Mouse (Mus musculus) large intestine, adult 2 months (tissue): ENCODE results near the gene Slc35b3. TPM values are rescaled to one million over a fixed set of nuclear protein-coding genes. Genes with fewer than 3 reads are reported as not detected.

Experiments used
- DNase-seq: peaks from one replicate; pipeline ENCODE4 v3.0.0-alpha.2; 2012; ENCODE audit warnings: low read depth, low spot score
- WGBS: fragments of 180-500 bp; shearing (Covaris S2); methylation state at CpG from one replicate; pipeline ENCODE4 v1.1.7; 2018; 5-methylcytosine and 5-hydroxymethylcytosine counted together
- polyA plus RNA-seq: library from polyadenylated mRNA; depleted of rRNA; stranded (reverse); fragments of >200 nt; gene quantifications from 2 replicates; pipeline ENCODE4 v1.2.3, GENCODE M21; 2012; rRNA removed

Gene Slc35b3
- polyA plus RNA-seq, result 30.7 and 35.2 TPM in 2 replicates

DNA sequence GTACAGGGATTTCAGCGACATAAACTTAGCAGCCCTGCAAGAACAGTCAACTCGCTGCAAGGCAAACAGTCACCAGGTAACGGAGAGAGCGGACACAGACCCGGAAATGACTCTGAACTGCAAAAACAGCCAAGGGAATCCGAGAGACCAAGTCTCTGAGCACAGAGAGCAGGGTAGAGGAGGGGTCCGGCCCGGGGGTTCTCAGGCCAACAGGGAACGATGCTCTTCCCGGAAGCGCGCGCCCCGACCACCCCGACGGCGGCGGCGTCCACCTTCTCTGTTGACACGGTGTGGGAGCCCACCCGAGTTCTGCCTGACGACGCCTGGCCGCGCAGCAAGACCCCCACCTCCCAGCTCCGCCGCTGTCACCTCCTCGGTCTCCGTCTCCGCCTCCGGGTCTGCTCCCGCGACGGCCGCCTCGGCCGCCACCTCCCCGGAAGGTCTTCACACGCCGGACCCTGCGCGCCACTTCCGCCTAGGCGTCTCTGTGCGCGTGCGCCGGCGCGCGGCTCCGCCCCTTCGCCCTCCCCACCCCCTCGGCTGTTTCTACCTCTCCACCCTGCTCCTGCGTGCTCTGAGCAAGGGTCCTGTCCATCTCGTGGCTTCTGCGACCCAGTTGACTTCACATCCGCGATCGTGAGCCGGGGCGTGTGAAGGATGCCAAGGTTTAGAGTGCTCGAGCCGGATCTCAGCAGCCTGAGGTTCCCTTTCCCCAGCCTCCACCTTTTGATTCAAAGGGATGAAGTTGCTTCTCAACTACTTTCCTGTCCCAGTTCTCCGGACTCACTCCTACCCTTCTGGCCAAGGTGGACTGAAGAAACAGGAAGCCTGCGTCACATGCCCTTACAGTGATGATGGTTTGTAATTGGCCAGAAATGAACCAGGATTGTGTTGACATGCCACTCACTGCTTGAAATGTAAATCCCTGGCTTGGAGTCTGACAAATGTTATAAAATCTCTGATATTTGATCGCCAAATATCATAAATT, at the start of gene Slc35b3:
TSS of gene Slc35b3 (minus strand) at position 813 of the 988 bp plus-strand sequence.
- DNase-seq, result no peak
- WGBS, result 1% methylated on average over 67 of the region's 67 CpGs

DNA sequence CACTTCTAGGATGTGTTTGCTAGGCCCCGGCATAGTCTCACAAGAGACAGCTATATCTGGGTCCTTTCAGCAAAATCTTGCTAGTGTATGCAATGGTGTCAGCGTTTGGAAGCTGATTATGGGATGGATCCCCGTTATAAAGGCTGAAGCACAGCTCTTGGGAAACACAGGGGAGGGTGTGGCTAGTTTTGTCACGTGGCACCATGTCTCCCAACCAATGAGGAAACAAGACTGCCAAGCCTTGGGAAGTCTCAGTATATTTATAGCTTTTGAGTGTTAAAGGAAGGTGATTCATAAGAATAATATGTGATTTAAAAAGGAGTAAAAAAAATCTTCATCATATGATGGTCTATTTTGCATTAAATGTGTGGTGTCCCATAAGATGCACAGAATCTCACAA, 49.6 kb upstream of the Slc35b3 start:
- no peak for DNase-seq
- 45% methylated on average over 4 of the region's 4 CpGs for WGBS

DNA sequence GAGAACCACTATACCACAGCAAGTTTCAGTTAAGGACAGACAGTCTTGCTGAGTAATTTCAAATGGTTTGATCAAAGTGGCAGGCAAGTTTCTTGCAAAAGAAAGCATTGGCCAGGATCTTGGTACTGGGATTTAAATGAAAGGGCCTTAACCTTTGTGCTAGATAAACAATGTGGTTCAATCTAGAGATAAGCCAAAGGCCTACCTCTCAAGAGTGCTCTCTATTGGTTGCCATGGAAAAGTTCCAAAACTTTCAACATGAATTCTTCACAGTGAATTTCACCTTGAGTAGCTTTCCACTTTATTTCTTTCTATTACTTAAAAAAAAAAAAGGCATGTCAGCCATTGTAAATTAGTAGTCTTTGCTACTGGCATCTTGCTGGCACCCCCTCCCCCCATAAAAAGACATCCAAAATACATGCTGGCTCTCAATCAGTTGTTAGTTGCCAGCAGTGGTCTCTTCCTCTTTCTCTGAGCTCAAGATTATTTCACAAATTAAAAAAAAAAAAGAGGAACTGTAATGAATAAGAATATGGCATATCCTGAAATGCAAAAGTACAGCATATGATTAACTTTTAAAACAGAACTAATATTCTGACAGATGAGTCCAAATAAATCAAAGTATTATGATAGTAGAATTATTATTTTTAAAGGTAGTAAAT, 42.6 kb upstream of the Slc35b3 start:
- no peak for DNase-seq

DNA sequence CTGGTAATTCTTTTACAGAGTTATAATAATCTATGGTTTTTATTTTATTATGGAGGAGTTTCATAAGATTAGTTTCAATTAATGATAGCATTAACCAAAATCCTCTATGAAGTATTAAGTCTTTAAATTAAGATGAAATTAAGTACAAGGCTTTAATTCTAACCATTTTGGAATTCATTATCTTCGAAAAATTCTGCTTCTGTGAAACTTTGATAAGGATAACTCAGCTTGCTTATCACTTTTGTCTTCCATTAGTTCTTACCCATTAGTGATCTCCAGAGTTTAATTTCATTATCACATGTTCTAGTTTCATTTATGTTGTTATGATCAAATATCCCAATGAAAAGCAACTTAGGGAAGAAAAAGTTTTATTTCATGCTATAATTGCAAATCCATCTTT, 41.7 kb upstream of the Slc35b3 start:
- 58% methylated on average over 1 of the region's 1 CpGs for WGBS
- no peak for DNase-seq

DNA sequence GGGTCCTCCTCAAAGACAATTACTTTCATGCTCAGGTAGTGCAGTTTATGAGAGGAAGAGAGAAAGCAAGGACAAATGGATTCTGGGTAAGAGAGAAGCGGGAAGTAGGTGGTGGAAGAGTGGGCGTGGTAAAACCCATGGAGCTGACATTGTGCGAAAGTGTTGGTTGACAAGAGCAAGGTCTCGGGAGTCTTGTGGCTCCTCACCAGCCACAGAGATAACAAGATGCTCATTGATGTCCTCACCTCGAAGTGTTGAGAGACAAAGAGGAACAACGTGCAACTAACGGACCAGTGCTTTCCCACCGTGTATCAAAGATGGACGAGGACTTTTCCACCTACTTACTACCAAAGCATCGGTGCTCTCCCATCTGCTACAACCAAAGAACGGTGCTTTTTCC, 40.8 kb upstream of the Slc35b3 start:
- no peak for DNase-seq
- WGBS, result 94% methylated on average over 11 of the region's 11 CpGs

DNA sequence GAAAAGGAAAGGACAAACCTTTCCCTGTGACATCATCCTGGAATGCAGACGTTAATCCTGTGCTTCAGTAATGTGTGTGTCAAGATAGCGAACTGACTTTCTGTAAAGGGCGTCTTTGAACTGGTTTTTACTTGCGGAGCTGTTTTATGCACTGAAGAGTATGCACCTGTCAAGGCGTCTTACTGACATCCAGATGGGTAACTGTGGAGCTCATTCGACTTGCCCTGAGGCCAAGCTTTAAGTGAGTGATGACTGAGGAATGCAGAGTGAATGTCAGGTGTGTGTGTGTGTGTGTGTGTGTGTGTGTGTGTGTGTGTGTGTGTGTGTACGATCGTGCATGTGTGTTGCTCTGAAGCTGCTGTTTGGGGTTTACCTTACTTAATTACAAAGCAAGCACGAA, 38.3 kb upstream of the Slc35b3 start:
- 64% methylated on average over 9 of the region's 9 CpGs for WGBS
- no peak for DNase-seq

DNA sequence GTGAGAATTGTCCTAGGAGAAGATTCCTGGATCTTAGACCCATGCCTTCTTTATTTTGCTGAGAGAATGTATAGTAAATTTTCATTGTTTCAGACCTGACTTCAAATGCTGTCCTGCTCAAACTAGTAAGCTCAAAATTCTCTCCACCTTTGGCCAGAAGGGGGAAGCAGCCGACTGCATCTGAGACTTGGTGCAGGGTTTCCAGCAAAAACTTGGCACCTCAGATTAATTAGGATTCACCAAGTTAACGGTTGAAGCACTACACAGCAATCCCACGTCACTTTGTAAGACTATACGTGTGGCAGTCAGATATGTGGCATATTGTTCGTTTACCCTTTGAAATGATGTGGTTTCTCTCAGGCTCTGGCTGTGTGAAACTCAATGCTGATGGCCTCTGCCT, 31.9 kb upstream of the Slc35b3 start:
- WGBS, result 21% methylated on average over 5 of the region's 5 CpGs
- DNase-seq, result no peak

DNA sequence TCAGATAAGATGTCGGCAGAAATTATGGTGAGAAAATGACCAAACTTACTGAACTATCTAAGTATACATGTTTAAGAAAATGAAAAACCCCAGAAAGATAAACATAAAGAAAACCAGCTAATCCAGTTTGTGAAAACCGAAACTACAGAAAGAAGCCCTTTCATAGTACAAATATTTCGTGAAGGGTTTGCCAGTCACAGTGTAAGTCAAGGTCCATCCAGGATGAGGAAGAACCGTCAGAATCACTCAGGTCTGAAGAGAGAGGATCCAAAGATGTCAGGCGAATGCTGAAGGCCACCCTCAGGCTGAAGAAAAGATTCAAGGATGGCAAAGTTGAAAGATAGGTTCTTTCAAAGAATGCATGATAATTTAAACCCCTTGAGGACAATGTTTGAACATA, 23.1 kb upstream of the Slc35b3 start:
- no peak for DNase-seq
- WGBS, result 35% methylated on average over 5 of the region's 5 CpGs

DNA sequence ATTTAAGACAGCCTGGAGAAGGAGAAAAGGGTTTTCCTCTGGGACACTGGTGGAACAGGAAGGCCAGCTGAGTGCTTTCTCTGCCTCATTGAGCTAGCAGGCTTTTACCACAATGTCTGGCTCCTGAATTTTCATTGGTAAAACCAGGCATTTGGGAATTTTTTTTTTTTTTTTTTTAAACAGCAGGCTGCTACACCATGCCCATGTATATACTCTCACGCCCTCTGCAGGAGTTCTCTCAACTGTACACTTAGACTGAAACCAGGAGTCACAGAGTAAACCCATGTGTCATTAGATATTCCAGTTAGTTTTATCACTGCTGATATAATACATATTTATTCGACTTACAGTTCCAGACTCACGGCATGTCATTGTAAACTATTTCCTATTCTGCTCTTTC, 20.2 kb upstream of the Slc35b3 start:
- 49% methylated on average over 3 of the region's 3 CpGs for WGBS
- DNase-seq, result no peak

DNA sequence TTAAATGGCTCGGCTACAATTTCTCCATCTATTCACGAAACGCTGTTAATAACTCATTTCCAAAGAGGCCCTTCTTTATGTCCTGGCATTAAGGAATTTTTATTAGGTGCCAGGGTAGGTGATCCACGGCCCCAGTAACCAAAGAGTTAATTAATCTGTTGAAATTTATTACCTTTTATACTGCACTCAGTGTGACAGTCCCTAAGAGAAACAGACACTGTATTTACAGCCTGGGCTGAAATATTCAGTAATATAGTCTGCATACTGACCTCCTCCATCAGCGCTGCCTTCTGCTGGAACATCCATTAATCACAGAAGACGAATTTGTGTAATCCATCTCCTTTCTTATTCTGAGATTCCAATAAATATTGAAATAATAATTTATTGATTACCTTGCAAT, 16.3 kb upstream of the Slc35b3 start:
- WGBS, result 55% methylated on average over 6 of the region's 6 CpGs
- DNase-seq, result no peak

DNA sequence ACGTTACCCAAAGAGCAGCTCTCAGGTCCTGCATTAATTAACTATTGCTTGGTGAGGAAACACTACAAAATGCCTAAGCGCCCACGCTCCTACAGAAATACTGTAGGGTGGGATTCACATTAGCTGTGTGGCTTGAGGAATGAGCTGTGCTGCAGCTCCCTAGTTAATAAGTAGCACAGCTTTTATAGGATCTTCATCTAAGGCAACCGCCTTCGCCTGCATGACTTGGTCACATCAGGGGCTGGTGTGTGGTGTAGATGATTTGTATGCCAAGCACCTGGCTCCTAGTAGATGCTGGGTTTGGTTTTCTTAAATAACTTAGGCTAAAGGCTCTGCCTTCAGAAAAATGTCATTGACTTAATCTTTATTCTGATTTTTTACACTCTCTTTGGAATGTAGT, 15.2 kb upstream of the Slc35b3 start:
- no peak for DNase-seq
- WGBS, result 38% methylated on average over 5 of the region's 5 CpGs

DNA sequence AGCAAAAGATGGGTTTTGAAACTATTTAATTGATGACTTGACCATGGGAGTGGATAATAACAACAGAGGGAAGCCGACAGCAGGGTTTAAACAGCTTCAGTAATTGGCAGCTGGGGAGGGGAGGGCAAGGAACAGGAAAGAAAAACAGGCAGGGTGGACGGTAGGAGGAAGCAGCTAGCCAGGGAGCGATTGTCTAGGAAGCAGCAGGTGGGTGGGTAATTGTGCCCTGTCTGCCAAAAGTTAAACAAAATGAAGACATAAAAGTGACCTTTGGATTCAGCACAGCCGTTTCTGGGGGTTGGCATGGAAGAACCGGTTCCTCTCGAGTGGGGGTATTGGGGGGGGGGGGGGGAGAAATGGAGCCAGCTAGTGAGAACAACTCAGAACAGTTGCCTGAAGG, 11.9 kb upstream of the Slc35b3 start:
- WGBS, result 1% methylated on average over 6 of the region's 6 CpGs
- DNase-seq, result no peak

DNA sequence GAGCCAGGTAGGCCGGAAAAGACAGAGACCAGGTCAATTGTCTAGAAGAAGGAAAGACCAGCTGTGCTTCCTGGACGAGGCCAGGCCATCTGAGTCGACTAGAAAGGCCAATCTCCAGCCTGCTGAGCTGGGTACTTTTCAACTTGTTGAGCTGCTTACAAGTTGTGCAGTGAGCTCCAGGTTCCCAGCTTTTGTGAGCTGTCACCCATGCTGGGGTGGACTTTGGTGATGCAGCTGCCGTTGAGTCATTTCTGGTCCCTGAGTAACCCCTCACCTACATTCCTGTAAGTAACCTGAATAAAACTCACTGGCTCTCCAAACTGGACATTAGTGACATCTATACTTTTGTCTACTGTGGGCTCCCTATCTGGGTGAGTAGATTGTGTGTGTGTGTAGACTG, 10.4 kb upstream of the Slc35b3 start:
- 21% methylated on average over 4 of the region's 4 CpGs for WGBS

DNA sequence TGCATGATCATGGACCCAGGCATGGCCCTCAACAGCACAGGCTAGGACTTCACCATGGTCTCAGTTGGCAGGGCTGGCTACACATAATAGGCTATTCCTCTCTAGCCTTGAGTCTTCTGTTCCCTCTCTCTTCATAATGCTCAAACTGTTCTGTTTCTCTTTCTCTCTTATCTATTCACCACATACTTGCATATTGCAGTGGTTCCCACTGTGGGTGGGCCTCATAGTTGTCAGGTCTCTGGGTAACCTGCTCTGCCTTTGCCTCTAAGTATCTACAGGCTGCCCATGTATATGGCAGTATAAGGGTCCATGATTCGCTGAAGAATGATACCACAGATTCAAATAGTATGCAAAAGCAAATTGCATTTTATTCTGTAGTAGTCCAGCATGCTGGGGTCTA, 6.8 kb upstream of the Slc35b3 start:
- WGBS, result 89% methylated on average over 1 of the region's 1 CpGs
- no peak for DNase-seq

More for the DNA sequence above, 10.4 kb upstream of the Slc35b3 start:
- DNase-seq, result no peak

DNA sequence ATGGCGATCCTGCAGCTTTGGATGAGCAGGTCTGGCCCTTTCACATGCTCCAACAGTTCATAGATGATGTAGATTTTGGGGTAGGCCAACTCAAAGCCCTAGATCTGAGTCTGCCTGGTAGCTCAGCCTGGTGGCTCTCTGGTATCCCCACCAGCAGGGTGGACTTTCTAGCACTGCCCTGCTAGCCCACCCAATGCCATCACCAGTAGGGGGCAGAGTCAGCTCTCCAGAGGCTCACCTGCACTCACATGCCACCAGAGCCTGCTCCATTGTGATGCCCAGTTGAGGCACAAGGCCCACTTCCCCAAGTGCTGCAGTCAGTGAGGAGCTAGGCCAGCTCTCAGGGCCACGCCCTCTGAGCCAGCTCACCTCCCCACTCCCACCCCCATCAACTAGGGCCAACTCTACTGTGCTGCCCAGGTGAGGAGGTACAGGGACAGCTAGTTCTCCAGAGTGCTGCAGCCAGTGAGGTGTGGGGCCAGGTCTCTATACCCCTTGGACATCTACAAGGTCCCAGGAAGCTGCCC, 6.3 kb upstream of the Slc35b3 start:
- no peak for DNase-seq
- WGBS, result 85% methylated on average over 2 of the region's 2 CpGs

DNA sequence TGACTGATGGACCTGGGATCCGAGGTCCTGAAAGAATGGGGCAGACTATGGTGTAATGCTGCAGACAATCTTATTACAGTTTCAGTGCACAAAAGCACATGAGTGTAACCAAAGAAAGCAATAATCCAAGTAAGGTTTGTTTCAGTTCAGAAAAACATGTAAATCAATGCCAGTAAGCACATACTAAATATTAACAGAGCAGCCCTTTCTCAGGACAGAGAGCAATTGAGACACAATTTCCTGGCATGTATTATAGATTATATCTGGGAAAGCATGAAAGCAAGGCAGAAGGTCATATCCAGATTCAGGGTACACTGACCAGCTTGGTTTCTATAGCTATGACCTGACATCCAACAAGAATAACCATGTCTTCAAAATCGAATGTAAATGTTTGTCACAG, 2.1 kb upstream of the Slc35b3 start:
- DNase-seq, result no peak
- WGBS, result 50% methylated on average over 2 of the region's 2 CpGs

DNA sequence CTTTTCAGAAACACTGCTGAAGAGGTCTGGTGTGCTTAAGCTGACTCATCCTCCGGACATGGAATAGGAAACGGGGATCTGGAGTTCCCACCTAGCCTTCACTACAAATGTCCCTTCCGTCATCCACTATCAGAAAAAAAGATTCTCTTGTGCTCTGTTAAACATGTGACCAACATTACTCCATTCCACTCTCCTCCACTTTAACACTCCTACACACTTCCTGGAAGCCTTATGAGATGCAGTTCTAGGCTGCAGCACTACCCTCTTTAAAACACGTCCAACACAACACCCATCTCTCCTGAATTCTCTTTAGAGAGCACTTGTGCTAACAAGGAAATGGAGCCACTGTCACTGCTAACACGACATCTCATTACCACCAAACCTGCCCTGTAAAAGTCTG, 2.6 kb downstream of the Slc35b3 start:
- no peak for DNase-seq
- 19% methylated on average over 5 of the region's 5 CpGs for WGBS

DNA sequence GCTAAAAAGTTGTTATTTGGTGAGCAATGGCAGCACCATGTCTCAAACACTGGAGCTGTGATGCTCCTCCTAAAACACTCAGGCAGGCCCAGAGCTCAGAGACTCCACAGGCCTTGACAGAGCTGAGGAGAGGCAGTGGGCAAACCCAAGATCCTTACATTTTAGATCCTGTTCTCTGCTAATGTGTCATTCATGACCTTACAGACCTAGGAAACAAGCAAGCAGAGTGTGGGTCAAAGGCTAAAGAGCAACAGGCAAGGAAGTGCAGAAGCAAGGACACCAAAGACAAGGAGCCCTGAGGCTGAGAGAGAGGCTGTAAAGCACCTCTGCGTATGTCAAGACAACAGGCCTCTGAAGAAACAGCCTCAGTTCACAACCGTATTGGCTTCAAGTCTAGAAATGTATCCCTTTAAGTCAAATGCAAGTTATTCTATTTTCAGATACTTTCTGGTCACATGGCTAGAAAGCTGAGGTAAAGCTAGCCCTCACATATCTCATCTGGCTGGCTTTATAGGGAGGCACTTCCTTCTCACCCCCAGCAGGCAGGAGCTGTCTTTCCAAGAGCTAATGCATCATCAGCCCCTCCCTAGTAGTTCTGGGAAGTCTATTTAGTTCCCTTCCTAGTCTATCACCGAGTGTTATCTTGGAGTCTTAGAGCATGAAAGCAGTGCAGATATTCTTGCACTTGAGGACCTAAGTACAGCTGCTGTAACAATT, 14.2 kb downstream of the Slc35b3 start:
- DNase-seq, result no peak
- WGBS, result 60% methylated on average over 3 of the region's 3 CpGs

DNA sequence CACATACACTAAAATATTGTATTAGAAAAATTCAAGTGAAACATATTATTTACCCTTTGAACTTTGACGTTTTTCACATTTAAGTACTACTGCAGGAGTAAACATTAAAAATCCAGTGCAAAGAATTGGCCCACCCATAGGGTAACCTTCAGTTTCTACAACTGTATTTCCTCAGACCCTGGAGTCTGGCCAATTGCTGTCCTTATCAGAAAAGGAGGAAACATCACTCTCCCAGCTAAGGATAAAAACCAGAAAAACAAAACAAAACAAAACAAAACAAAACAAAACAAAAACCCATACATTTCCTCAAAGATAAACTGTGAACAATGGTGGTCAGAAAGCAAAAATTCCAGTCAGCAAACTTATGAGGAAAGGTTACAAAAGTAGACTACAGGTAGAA, 14.9 kb downstream of the Slc35b3 start:
- no peak for DNase-seq
- 18% methylated on average over 1 of the region's 1 CpGs for WGBS

DNA sequence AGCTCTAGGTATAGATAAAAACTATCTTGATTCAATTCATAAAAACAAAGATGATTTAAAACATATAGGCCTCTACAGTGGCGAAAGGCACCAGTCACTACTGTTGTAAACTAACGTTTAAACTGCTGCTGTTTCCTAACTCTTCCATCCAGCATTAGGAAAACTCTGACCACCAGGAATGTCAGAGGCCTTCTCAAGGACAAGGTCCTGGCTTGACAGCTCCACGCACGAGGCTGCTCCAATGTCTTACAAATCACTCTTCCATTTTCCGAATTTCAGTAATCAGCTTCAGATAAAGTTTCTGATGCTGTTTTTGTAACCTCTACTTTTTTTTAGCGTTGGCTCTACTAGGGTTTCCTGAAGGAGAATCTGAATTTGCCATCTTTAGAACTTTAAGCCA, 15.7 kb downstream of the Slc35b3 start:
- 85% methylated on average over 6 of the region's 6 CpGs for WGBS
- no peak for DNase-seq
